Mouse (Mus musculus) MEL (cell line): ENCODE measurements around the gene Pdxk.

Experiments
- POLR2A ChIP-seq, 2 experiments: IDR thresholded peaks; 2 replicates each; pipeline ENCODE4 v1.6.1; 2011 to 2012; ENCODE audit warnings: low read length in 2 of 2, mild to moderate bottlenecking in 2 of 2, control low read depth in 1 of 2, improper control_type of control experiment in 1 of 2, low read depth in 1 of 2, moderate library complexity in 1 of 2; ENCODE audit not compliant: control insufficient read depth in 1 of 2, insufficient read depth in 1 of 2, poor library complexity in 1 of 2
- TBP ChIP-seq: IDR thresholded peaks from 2 replicates; pipeline ENCODE4 v1.8.0; 2011; ENCODE audit warnings: low read depth, low read length, improper control_type of control experiment
- ZNF384 ChIP-seq: IDR thresholded peaks from 2 replicates; pipeline ENCODE4 v1.6.1; 2012; ENCODE audit warnings: low read depth, mild to moderate bottlenecking, inconsistent platforms, low read length, improper control_type of control experiment

GRCm38 (mm10) chr10:78470582-78471313 lies 6.0 kb upstream of the Pdxk start:
- TF ChIP-seq ZNF384 (no peak), TBP (no peak), POLR2A (IDR thresholded peaks at IDR 0.05; ENCODE audit: control insufficient read depth in 1 of 2, insufficient read depth in 1 of 2, low read depth in 1 of 2, low read length in 2 of 2, poor library complexity in 1 of 2) (no peak)
